Mouse (Mus musculus) embryonic fibroblast, embryonic 13.5 days (primary cell): ENCODE data around the gene Cfap43.

Experiments used
- CTCF ChIP-seq: IDR thresholded peaks from 2 replicates; pipeline ENCODE4 v1.5.1; 2011; ENCODE audit warnings: mild to moderate bottlenecking, control low read depth, low read length, moderate library complexity, borderline replicate concordance; ENCODE audit not compliant: insufficient read depth
- POLR2A ChIP-seq: IDR thresholded peaks from 2 replicates; pipeline ENCODE4 v1.6.1; 2011; ENCODE audit warnings: low read depth, mild to moderate bottlenecking, control low read depth, low read length, moderate library complexity

- TF ChIP-seq CTCF (no peak), POLR2A (no peak)
These were observed 138.9 kb downstream of the Cfap43 start for GRCm38 (mm10) chr19:47780145-47780544.
